Mouse (Mus musculus): ENCODE measurements around the gene Ascc1.

DNA sequence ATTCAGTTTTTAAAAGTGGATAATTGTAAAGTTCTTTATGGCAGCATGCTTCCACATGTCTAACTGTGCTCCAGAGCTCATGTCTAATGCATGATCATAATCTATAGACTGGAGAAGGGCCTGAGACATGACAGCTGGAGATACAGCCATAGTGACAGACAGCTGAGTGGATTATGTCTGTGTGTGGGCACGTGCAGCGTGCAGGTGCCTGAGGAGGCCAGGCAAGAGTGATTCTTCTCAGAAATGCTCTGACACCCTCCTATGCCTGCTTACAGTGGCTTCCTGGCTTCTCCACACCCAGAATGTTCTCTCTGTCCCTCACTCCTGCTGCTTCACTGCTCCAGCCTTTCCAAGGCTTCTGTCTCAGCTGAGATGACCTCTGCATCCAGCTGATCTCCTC lies 91.1 kb downstream of the Ascc1 start:
- no peak for TF ChIP-seq CTCF (IDR thresholded peaks at IDR 0.05)
- no peak for TF ChIP-seq EP300 (IDR thresholded peaks at IDR 0.05)

Data from lung, postnatal 0 days (tissue).